Mouse (Mus musculus) layer of hippocampus, adult 2 months (tissue): ENCODE results near the gene Ccdc73. TPM values are rescaled to one million over a fixed set of nuclear protein-coding genes. Genes with fewer than 3 reads are reported as not detected.

Experiments
- DNase-seq, 2 experiments: peaks; one replicate each; pipeline ENCODE4 v3.0.0; 2022; ENCODE audit warnings: low spot score in 2 of 2
- H3K27ac ChIP-seq: fragments of 200-600 bp; 2 replicates; pipeline ENCODE4 v1.8.1; 2022
- H3K4me3 ChIP-seq: fragments of 200-600 bp; 2 replicates; pipeline ENCODE4 v1.8.1; 2022; ENCODE audit warnings: mild to moderate bottlenecking
- CTCF ChIP-seq: fragments of 200-600 bp; conservative IDR thresholded peaks from 2 replicates; pipeline ENCODE4 v1.8.1; 2022; ENCODE audit warnings: antibody characterized with exemption, mild to moderate bottlenecking, moderate library complexity
- total RNA-seq, 2 experiments: library from RNA; stranded (reverse); gene quantifications; 2 replicates each; pipeline ENCODE4 v1.2.3; 2021

Gene Ccdc73
- total RNA-seq, 2 experiments from 2014 or later = 1.2 TPM; not detected in 1

DNA sequence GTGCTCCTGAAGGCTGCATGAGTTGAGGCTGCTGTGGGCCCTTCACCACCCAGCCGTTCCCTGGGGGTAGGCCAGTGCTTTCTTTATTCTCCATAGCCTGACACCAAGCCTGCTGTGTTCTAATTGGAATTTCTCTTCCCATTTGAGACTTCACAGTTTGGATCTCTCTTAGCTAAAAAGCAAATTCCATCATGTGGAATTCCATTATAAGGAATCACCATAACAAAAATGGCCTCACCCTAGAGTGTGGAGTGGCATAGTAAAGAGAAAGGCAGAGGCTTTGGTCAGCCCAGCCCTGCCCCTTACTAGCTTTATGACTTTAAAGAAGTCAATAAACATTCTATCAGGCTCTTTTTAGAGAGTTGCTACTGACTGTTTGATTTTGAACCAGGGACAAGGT lies 180.7 kb downstream of the Ccdc73 start:
- Histone ChIP-seq H3K27ac (no peak overlapping the region), H3K4me3 (no peak overlapping the region)
- TF ChIP-seq CTCF = no peak
- DNase-seq = no peak

DNA sequence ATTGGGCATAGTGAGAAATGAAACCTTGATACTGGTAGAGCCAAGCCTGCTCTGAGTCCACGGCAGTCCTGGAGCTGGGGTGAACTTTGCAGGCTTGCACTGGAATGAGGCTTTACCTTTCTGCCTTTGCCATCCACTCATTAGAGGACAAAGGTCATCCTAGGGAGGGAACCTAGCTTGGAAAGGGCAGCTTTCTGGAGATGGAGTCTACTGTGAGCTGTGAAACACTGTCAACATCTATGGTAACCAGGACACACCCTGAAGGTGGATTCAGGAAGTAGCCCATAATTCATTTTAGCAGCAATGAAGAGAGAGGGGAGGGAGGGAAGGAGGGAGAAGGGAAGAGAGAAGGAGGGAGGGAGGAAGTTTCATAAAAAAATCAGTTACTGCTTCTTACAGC lies 187.9 kb downstream of the Ccdc73 start:
- Histone ChIP-seq H3K27ac (no peak overlapping the region), H3K4me3 (no peak overlapping the region)
- no peak for TF ChIP-seq CTCF
- no peak for DNase-seq

DNA sequence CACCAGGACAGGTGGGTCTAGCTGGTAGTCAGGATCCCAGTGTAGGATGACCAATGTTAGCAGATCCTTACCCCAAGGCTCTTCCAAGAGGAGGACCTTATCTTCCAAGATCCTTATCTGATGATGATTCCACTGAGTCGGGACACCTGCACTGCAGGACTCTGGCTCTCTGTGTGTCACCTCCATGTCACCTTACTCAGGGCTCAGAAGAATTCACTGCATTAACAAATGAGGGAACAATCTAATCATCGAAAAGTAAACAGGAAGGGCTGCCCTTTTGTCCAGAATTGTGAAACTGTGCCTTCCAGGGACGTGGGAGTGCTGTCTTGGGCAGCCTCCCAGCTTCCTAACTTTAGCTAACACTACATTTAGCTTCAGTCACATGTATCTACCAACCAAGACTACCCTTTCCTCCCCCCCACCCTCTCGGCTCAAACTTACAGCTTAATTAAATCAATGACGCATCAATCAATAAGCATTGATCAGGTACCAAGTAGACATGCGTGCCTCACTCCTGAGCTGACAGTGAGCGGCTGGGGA lies 191.0 kb downstream of the Ccdc73 start:
- no peak for DNase-seq
- TF ChIP-seq CTCF = no peak
- no peak overlapping the region for H3K4me3 ChIP-seq
- H3K27ac ChIP-seq = no peak overlapping the region

DNA sequence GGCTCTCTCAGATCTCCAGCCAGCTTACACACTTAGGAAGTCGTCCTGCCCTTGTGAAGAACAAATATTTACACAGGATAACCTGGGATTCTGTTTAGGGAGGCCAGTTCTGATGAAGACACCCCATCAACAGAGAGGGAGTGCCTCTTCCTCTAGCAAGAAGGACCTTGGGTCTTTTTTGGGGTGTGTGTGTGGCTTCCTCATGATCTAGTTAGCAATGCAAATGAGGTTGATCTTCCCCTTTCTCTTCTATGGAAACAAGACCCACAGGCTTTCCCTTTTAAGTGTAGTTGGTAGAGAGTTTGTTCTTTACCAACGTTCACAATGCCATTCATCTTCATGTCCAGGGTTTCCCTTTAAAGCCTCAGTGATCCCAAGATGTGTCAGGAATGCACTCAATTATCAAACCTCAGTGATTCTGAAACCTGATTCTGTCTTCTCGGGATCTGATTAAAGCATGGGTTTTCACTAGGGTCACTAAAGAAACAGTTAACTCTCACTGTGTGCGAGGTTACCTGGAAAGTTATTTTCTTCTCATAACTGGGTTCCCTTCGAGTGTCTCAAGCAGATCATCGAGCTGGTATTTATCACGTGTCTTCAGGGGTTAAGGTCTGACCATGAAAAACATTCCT lies 195.3 kb downstream of the Ccdc73 start:
- H3K4me3 ChIP-seq = no peak overlapping the region
- DNase-seq = no peak
- no peak for TF ChIP-seq CTCF
- H3K27ac ChIP-seq = no peak overlapping the region

Other genes starting within 250 kb of the Ccdc73 start
- gene Tcp11l1, start 155.6 kb upstream of the Ccdc73 start, total RNA-seq = 10 to 100 TPM; 35.6 to 37.9 TPM
- gene Pin1rt1, start 151.4 kb upstream of the Ccdc73 start, total RNA-seq = not detected
- gene Depdc7, start 124.9 kb upstream of the Ccdc73 start, total RNA-seq = 1 to 10 TPM; 1.6 to 2.2 TPM
- 10 to 100 TPM in 1 of 2 experiments, 1 to 10 TPM in 1; 9.8 to 11.3 TPM for gene Qser1, start 51.0 kb upstream of the Ccdc73 start, total RNA-seq
- gene Prrg4, start 17.9 kb upstream of the Ccdc73 start, total RNA-seq = under 1 TPM; 0.47 to 0.56 TPM
- gene Eif3m, start 149.3 kb downstream of the Ccdc73 start, total RNA-seq = 10 to 100 TPM; 92.7 to 97.6 TPM
- not detected for gene Gm11060, start 224.2 kb downstream of the Ccdc73 start, total RNA-seq